Mouse (Mus musculus) erythroblast, embryonic 14.5 days (primary cell): Measurements from ENCODE around the gene Wfdc3. TPM values are rescaled to one million over a fixed set of nuclear protein-coding genes. Genes with fewer than 3 reads are reported as not detected.

Experiments used
- H3K27me3 ChIP-seq: 2 replicates; pipeline ENCODE4 v1.6.1; 2012; ENCODE audit warnings: inconsistent platforms; ENCODE audit not compliant: control insufficient read depth
- H3K36me3 ChIP-seq: 2 replicates; pipeline ENCODE4 v1.6.1; 2012; ENCODE audit warnings: mild to moderate bottlenecking, inconsistent platforms; ENCODE audit not compliant: control insufficient read depth
- H3K4me1 ChIP-seq: 2 replicates; pipeline ENCODE4 v1.6.1; 2012; ENCODE audit warnings: inconsistent platforms; ENCODE audit not compliant: control insufficient read depth
- H3K4me3 ChIP-seq: replicated peaks from 2 replicates; pipeline ENCODE3; 2012; ENCODE audit warnings: moderate library complexity, mild to moderate bottlenecking, inconsistent platforms
- H3K9me3 ChIP-seq: 2 replicates; pipeline ENCODE4 v1.6.1; 2012; ENCODE audit warnings: low read length, inconsistent platforms, mixed read lengths; ENCODE audit not compliant: control insufficient read depth
- GATA1 ChIP-seq: IDR thresholded peaks from 2 replicates; pipeline ENCODE4 v1.6.1; 2012; ENCODE audit warnings: low read length, inconsistent platforms, mixed read lengths
- TAL1 ChIP-seq: IDR thresholded peaks from 3 replicates; pipeline ENCODE4 v1.6.1; 2012; ENCODE audit warnings: low read length, inconsistent platforms, mixed read lengths
- polyA plus RNA-seq: library from polyadenylated mRNA; stranded (reverse); fragments of >175 nt; gene quantifications from 2 replicates; pipeline ENCODE4 v1.2.3, GENCODE M21; 2012

The Wfdc3 gene
- polyA plus RNA-seq, 1 experiment: 0.04 TPM

DNA sequence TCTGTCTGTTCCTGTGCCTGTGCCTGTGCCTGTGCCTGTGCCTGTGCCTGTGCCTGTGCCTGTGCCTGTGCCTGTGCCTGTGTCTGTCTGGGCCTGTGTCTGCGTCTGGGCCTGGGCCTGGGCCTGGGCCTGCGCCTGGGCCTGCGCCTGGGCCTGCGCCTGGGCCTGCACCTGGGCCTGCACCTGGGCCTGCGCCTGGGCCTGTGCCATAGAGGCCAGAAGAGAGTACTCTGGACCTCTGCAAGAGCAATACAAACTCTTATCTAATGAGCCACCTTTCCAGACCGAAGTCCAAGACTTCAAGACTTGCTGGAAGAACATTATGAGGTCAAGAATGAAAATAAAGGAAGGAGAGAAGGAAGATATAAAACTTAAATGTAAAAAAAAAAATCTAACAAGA lies 40.4 kb downstream of the Wfdc3 start:
- H3K27me3 ChIP-seq: no peaks in the 10 kb centered on the region
- TF ChIP-seq GATA1 (no peak), TAL1 (no peak)
- H3K9me3 ChIP-seq: peaks cover 2% of the 10 kb centered on the region; the same call in 1 of the 2 replicates
- H3K4me3 ChIP-seq: no peak overlapping the region
- no peaks in the 10 kb centered on the region for H3K36me3 ChIP-seq
- no peaks in the 10 kb centered on the region for H3K4me1 ChIP-seq

DNA sequence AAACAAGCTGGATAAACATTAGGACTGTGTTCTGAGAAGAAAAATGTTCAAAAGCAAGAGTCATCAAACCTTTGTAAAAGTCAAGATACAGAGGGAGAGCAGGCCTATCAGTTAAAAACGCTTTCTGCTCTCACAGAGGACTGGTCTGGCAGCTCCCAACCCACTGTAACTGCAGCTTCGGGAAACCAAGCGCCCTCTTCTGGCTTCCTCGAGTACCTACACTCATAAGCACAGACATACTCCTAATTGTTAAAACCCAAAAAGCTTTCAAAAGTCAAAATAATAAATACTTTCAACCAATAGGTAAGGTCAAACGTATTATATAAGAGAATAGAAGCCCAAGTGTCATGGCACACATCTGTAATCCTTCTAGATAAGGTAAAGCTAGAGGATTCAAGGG lies 41.5 kb downstream of the Wfdc3 start:
- Histone ChIP-seq H3K36me3 (no peaks in the 10 kb centered on the region), H3K27me3 (no peaks in the 10 kb centered on the region), H3K9me3 (peaks cover 2% of the 10 kb centered on the region; the same call in 1 of the 2 replicates), H3K4me1 (no peaks in the 10 kb centered on the region), H3K4me3 (no peak overlapping the region)
- no peak for TF ChIP-seq TAL1
- no peak for TF ChIP-seq GATA1

- TF ChIP-seq GATA1 (no peak), TAL1 (no peak)
- peaks cover 2% of the 10 kb centered on the region; the same call in 1 of the 2 replicates for H3K9me3 ChIP-seq
- no peaks in the 10 kb centered on the region for H3K27me3 ChIP-seq
- no peaks in the 10 kb centered on the region for H3K4me1 ChIP-seq
- no peaks in the 10 kb centered on the region for H3K36me3 ChIP-seq
- H3K4me3 ChIP-seq: no peak overlapping the region
Observed at GRCm38 (mm10) chr2:164701761-164702160, 44.0 kb downstream of the Wfdc3 start.

GRCm38 (mm10) chr2:164700959-164701358 lies 44.8 kb downstream of the Wfdc3 start:
- H3K36me3 ChIP-seq: no peaks in the 10 kb centered on the region
- no peak for TF ChIP-seq TAL1
- TF ChIP-seq GATA1: no peak
- no peaks in the 10 kb centered on the region for H3K27me3 ChIP-seq
- no peak overlapping the region for H3K4me3 ChIP-seq
- no peaks in the 10 kb centered on the region for H3K4me1 ChIP-seq
- peaks cover 2% of the 10 kb centered on the region; the same call in 1 of the 2 replicates for H3K9me3 ChIP-seq

DNA sequence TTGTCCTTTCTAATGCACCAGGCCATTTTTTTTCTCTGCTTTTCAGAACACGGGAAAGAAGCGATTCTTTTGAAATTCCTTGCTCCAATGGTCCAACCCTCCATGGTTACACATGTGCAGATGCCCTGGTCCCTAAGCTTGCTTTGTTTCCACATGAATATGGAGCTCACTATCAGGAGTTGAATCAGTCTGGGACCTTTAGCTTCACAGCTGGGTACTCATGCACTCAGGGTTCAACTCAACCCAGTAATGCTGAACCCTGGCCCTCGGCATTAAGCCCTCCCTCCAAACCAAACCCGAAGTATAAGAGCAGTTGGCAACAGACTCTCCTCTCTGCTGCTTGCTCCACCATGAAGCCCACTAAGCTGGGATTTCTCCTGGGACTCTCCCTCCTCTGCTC lies 47.5 kb downstream of the Wfdc3 start, which contains the start of gene Spint4:
Gene Spint4 (plus strand): TSS at position 301 of the 400 bp plus-strand sequence.
- Histone ChIP-seq H3K4me1 (no peaks in the 10 kb centered on the region), H3K36me3 (no peaks in the 10 kb centered on the region), H3K4me3 (no peak within 1 kb of the TSS), H3K9me3 (no peaks in the 10 kb centered on the region), H3K27me3 (no peaks in the 10 kb centered on the region)
- no peak for TF ChIP-seq TAL1
- TF ChIP-seq GATA1: no peak

DNA sequence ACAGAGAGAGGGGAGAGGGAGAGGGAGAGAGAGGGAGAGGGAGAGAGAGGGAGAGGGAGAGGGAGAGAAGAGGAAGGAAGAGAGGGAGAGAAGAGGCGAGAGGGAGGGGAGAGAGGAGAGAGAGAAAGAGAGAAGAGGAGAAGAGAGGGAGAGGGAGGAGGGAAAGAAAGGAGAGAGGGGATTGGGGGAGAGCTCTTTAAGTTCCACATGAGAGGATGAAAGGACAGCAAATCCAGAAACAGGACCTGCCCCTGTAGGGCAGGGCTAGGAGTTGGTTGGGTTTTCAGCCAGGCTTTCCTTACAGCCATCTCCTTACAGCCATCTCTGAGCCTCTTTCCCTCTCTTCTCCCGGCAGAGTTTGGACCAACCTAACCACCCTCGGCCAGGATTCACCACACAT lies 60.9 kb downstream of the Wfdc3 start, which contains the start of gene Wfdc13:
Gene Wfdc13 (plus strand): TSS at position 301 of the 400 bp plus-strand sequence.
- H3K4me3 ChIP-seq: no peak within 1 kb of the TSS
- H3K4me1 ChIP-seq: no peaks in the 10 kb centered on the region
- no peaks in the 10 kb centered on the region for H3K36me3 ChIP-seq
- no peaks in the 10 kb centered on the region for H3K27me3 ChIP-seq
- H3K9me3 ChIP-seq: no peaks in the 10 kb centered on the region
- TF ChIP-seq TAL1: no peak
- no peak for TF ChIP-seq GATA1

Other genes starting within 250 kb of the Wfdc3 start
- gene Pigt, start 248.4 kb downstream of the Wfdc3 start, polyA plus RNA-seq: 12.7 and 13.8 TPM in 2 replicates
- gene Wfdc2, start 183.5 kb downstream of the Wfdc3 start, polyA plus RNA-seq: not detected in 2 replicates
- gene Spint3, start 172.5 kb downstream of the Wfdc3 start, polyA plus RNA-seq: not detected in 2 replicates
- gene Wfdc6a, start 160.5 kb downstream of the Wfdc3 start, polyA plus RNA-seq: not detected in 2 replicates
- gene Eppin, start 152.3 kb downstream of the Wfdc3 start, polyA plus RNA-seq: not detected in 2 replicates
- not detected in 2 replicates for gene Wfdc6b, start 132.4 kb downstream of the Wfdc3 start, polyA plus RNA-seq
- gene Wfdc8, start 132.3 kb downstream of the Wfdc3 start, polyA plus RNA-seq: not detected in 2 replicates
- gene Wfdc16, start 107.1 kb downstream of the Wfdc3 start, polyA plus RNA-seq: 0.05 TPM in 1 of 2 replicates, not detected in the other
- not detected in 2 replicates for gene Wfdc10, start 89.9 kb downstream of the Wfdc3 start, polyA plus RNA-seq
- gene Wfdc9, start 89.3 kb downstream of the Wfdc3 start, polyA plus RNA-seq: not detected in 2 replicates
- not detected in 2 replicates for gene Wfdc11, start 71.8 kb downstream of the Wfdc3 start, polyA plus RNA-seq
- not detected in 2 replicates for gene Wfdc13, start 60.8 kb downstream of the Wfdc3 start, polyA plus RNA-seq
- not detected in 2 replicates for gene Spint4, start 47.4 kb downstream of the Wfdc3 start, polyA plus RNA-seq
- gene Spint5, start 30.6 kb downstream of the Wfdc3 start, polyA plus RNA-seq: not detected in 2 replicates
- gene Dnttip1, start 52 bp upstream of the Wfdc3 start, polyA plus RNA-seq: 16.3 and 17.4 TPM in 2 replicates
- gene Ube2c, start 24.0 kb upstream of the Wfdc3 start, polyA plus RNA-seq: 158 and 179 TPM in 2 replicates
- gene Tnnc2, start 34.0 kb upstream of the Wfdc3 start, polyA plus RNA-seq: not detected in 2 replicates
- 1.5 and 2.4 TPM in 2 replicates for gene Snx21, start 39.9 kb upstream of the Wfdc3 start, polyA plus RNA-seq
- gene Acot8, start 59.0 kb upstream of the Wfdc3 start, polyA plus RNA-seq: 7.0 and 9.2 TPM in 2 replicates
- 0.08 and 0.10 TPM in 2 replicates for gene Zswim3, start 59.2 kb upstream of the Wfdc3 start, polyA plus RNA-seq
- 0.69 and 0.71 TPM in 2 replicates for gene Zswim1, start 76.8 kb upstream of the Wfdc3 start, polyA plus RNA-seq
- gene Spata25, start 82.6 kb upstream of the Wfdc3 start, polyA plus RNA-seq: not detected in 2 replicates
- 6.9 and 7.3 TPM in 2 replicates for gene Ctsa, start 86.9 kb upstream of the Wfdc3 start, polyA plus RNA-seq
- 0.10 and 0.14 TPM in 2 replicates for gene Neurl2, start 87.5 kb upstream of the Wfdc3 start, polyA plus RNA-seq
- 0.32 and 0.70 TPM in 2 replicates for gene Pltp, start 111.8 kb upstream of the Wfdc3 start, polyA plus RNA-seq
- gene Pcif1, start 133.4 kb upstream of the Wfdc3 start, polyA plus RNA-seq: 24.3 and 28.7 TPM in 2 replicates
- 5.2 and 5.8 TPM in 2 replicates for gene Zfp335, start 165.8 kb upstream of the Wfdc3 start, polyA plus RNA-seq
- gene Mmp9, start 194.8 kb upstream of the Wfdc3 start, polyA plus RNA-seq: 0.04 TPM in 1 of 2 replicates, not detected in the other
- not detected in 2 replicates for gene Slc12a5, start 214.9 kb upstream of the Wfdc3 start, polyA plus RNA-seq